Mouse (Mus musculus) thymus, adult 2 months (tissue): ENCODE measurements around the gene Trim50. TPM values are rescaled to one million over a fixed set of nuclear protein-coding genes. Genes with fewer than 3 reads are reported as not detected.

Source experiments
- DNase-seq: peaks from one replicate; pipeline ENCODE4 v3.0.0; 2021
- H3K27ac ChIP-seq: fragments of 200-500 bp; 2 replicates; pipeline ENCODE4 v1.5.1; 2012; ENCODE audit warnings: low read length, control low read depth; ENCODE audit not compliant: control insufficient read depth, insufficient read depth
- H3K27me3 ChIP-seq: fragments of 200-500 bp; 2 replicates; pipeline ENCODE4 v1.6.1; 2012; ENCODE audit warnings: mild to moderate bottlenecking, low read length, moderate library complexity, mixed read lengths; ENCODE audit not compliant: control insufficient read depth, insufficient read depth
- H3K36me3 ChIP-seq: fragments of 200-500 bp; 2 replicates; pipeline ENCODE4 v1.6.1; 2012; ENCODE audit warnings: mild to moderate bottlenecking, low read length, moderate library complexity; ENCODE audit not compliant: control insufficient read depth, insufficient read depth
- H3K4me1 ChIP-seq: fragments of 200-500 bp; replicated peaks from 2 replicates; pipeline ENCODE4 v1.6.1; 2012; ENCODE audit warnings: low read length; ENCODE audit not compliant: control insufficient read depth, insufficient read depth
- H3K4me3 ChIP-seq: fragments of 200-500 bp; 2 replicates; pipeline ENCODE4 v1.5.1; 2012; ENCODE audit warnings: mild to moderate bottlenecking, low read length, control low read depth, moderate library complexity; ENCODE audit not compliant: control insufficient read depth, insufficient read depth
- CTCF ChIP-seq: fragments of 200-500 bp; IDR thresholded peaks from 2 replicates; pipeline ENCODE4 v1.5.1; 2012; ENCODE audit warnings: mild to moderate bottlenecking, control low read depth, low read length, moderate library complexity, borderline replicate concordance; ENCODE audit not compliant: control insufficient read depth, poor library complexity, insufficient read depth; ENCODE audit errors: extremely low read depth
- POLR2A ChIP-seq: fragments of 200-500 bp; IDR thresholded peaks from 2 replicates; pipeline ENCODE4 v1.6.1; 2012; ENCODE audit warnings: mild to moderate bottlenecking, low read length, control low read depth, moderate library complexity; ENCODE audit not compliant: control insufficient read depth, poor library complexity, insufficient read depth; ENCODE audit errors: extremely low read depth
- WGBS: fragments of 180-500 bp; shearing (Covaris S2); methylation state at CpG from one replicate; pipeline ENCODE4 v1.1.7; 2018; 5-methylcytosine and 5-hydroxymethylcytosine counted together
- polyA plus RNA-seq: library from polyadenylated mRNA; depleted of rRNA; stranded (reverse); fragments of >200 nt; gene quantifications from 2 replicates; pipeline ENCODE4 v1.2.3, GENCODE M21; 2012

The Trim50 gene
- polyA plus RNA-seq, 1 experiment: not detected

- Histone ChIP-seq H3K36me3 (no peaks in the 10 kb centered on the region), H3K27ac (no peak within 1 kb of the TSS), H3K4me3 (no peak within 1 kb of the TSS), H3K27me3 (no peaks in the 10 kb centered on the region), H3K4me1 (no peaks in the 10 kb centered on the region)
- no peak for TF ChIP-seq POLR2A
- no peak for TF ChIP-seq CTCF
- no peak for DNase-seq
- 93% methylated on average over 35 of the region's 35 CpGs for WGBS
These were observed 3.2 kb upstream of the Trim50 start, which contains the start of gene Fkbp6 for GRCm38 (mm10) chr5:135349862-135350261. Gene Fkbp6 (minus strand): TSS chr5:135350044.

- Histone ChIP-seq H3K27ac (no peak overlapping the region), H3K27me3 (no peaks in the 10 kb centered on the region), H3K4me1 (no peaks in the 10 kb centered on the region), H3K36me3 (no peaks in the 10 kb centered on the region), H3K4me3 (no peak overlapping the region)
- TF ChIP-seq CTCF (no peak), POLR2A (no peak)
- 76% methylated on average over 13 of the region's 13 CpGs for WGBS
- no peak for DNase-seq
These were observed 1.5 kb upstream of the Trim50 start for GRCm38 (mm10) chr5:135351606-135352005.

GRCm38 (mm10) chr5:135353564-135353963 is 469 bp downstream of the Trim50 start:
- no peak for TF ChIP-seq CTCF
- no peak for TF ChIP-seq POLR2A
- 30% methylated on average over 20 of the region's 20 CpGs for WGBS
- no peak for DNase-seq
- no peaks in the 10 kb centered on the region for H3K36me3 ChIP-seq
- H3K27ac ChIP-seq: no peak overlapping the region
- H3K4me3 ChIP-seq: no peak overlapping the region
- H3K27me3 ChIP-seq: no peaks in the 10 kb centered on the region
- H3K4me1 ChIP-seq: no peaks in the 10 kb centered on the region

- Histone ChIP-seq H3K4me3 (no peak overlapping the region), H3K36me3 (no peaks in the 10 kb centered on the region), H3K27me3 (no peaks in the 10 kb centered on the region), H3K4me1 (no peaks in the 10 kb centered on the region), H3K27ac (no peak overlapping the region)
- WGBS: 9% methylated on average over 1 of the region's 1 CpGs
- TF ChIP-seq POLR2A (no peak), CTCF (no peak)
- no peak for DNase-seq
These were observed 3.0 kb downstream of the Trim50 start for GRCm38 (mm10) chr5:135356090-135356489.

GRCm38 (mm10) chr5:135357556-135357955 is 4.5 kb downstream of the Trim50 start:
- H3K36me3 ChIP-seq: no peaks in the 10 kb centered on the region
- peak; percentile 29 for DNase-seq
- no peak overlapping the region for H3K4me3 ChIP-seq
- H3K27ac ChIP-seq: no peak overlapping the region
- no peaks in the 10 kb centered on the region for H3K27me3 ChIP-seq
- WGBS: 77% methylated on average over 2 of the region's 2 CpGs
- TF ChIP-seq CTCF: no peak
- TF ChIP-seq POLR2A: no peak
- no peaks in the 10 kb centered on the region for H3K4me1 ChIP-seq

GRCm38 (mm10) chr5:135359772-135360171 is 6.7 kb downstream of the Trim50 start:
- 92% methylated on average over 2 of the region's 2 CpGs for WGBS
- no peak overlapping the region for H3K4me3 ChIP-seq
- no peaks in the 10 kb centered on the region for H3K27me3 ChIP-seq
- H3K4me1 ChIP-seq: no peaks in the 10 kb centered on the region
- TF ChIP-seq CTCF: no peak
- TF ChIP-seq POLR2A: no peak
- DNase-seq: no peak
- no peak overlapping the region for H3K27ac ChIP-seq
- H3K36me3 ChIP-seq: no peaks in the 10 kb centered on the region

GRCm38 (mm10) chr5:135362572-135362971 is 9.5 kb downstream of the Trim50 start:
- Histone ChIP-seq H3K27me3 (no peaks in the 10 kb centered on the region), H3K27ac (no peak overlapping the region), H3K4me1 (no peaks in the 10 kb centered on the region), H3K36me3 (no peaks in the 10 kb centered on the region), H3K4me3 (no peak overlapping the region)
- no peak for DNase-seq
- no peak for TF ChIP-seq POLR2A
- no peak for TF ChIP-seq CTCF
- 71% methylated on average over 3 of the region's 3 CpGs for WGBS
